Mouse (Mus musculus) skeletal muscle tissue, adult 2 months (tissue): ENCODE data around the gene D230025D16Rik.

Experiments used
- DNase-seq: peaks from one replicate; pipeline ENCODE4 v3.0.0-alpha.2; 2012; ENCODE audit warnings: low read depth, low spot score

D230025D16Rik gene

DNA sequence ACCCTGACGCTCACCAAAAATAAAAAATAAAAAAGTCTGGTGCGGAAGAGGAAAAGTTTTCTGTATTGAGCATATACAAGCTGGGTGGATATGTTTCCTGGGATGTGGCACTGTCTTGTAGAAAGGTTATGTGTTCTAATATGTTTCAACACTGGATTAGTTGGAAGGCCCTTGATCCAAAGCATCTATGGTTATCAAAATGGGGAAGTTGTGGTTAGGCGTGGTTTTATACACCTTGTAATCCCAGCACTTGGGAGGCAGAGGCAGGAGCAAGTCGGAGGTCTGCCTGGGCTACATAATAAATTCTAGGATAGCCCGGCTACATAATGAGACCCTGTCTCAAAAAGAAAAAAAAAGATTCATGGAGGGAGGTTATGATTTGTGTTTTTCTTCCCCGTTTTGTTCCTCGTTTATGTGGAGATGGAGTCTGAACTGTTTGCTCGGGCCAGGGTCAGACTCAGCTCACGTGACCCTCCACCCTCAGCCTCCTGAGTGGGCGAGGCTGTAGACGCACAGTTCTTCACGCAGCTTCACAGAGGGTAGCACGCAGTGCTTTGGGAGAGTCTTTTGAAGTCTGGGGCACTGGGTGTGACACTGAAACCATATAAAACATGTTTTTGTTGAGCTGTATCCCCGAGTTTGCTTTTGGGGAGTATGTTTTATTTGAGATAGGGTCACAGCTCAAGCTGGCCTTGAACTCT is 12.6 kb downstream of the D230025D16Rik start:
- DNase-seq, result no peak

DNA sequence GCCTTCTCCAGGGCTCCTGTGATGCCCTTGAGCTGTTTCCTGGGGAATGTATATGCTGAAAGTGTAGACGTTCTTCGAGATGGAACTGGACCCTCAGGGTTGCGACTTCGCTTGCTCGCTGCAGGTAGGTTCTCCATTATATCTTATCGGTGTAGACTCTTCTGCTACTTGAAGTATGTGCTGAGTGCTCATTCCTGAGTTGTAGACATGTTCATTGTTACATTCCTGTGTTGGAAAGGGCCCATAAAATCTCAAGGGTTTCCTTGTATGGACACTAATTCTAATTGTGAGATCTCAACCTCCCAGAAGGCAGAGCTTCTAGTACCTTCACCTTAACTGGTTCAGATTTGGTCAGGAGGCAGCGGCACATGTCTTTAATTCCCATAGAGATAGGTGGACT is 16.1 kb downstream of the D230025D16Rik start:
- no peak for DNase-seq

DNA sequence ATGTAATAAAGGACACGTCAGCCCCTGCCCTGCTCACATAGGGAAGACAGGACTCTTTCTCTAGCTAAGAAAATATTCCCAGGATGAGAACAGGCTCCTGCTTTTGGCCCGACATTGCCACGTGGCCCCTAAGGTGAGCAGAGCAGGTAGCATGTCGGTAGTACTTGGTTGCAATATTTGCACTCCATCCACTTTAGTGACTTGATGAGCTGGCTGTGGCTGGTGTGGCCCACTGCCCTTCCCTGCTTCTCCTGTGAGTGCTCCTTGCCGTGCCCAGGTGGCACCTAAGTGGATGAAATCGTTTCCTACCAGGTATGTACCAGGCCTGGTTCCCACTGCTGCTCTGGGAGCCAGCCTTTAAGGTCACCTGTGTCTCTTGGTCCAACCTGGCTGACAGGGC is 27.0 kb downstream of the D230025D16Rik start:
- DNase-seq, result no peak

DNA sequence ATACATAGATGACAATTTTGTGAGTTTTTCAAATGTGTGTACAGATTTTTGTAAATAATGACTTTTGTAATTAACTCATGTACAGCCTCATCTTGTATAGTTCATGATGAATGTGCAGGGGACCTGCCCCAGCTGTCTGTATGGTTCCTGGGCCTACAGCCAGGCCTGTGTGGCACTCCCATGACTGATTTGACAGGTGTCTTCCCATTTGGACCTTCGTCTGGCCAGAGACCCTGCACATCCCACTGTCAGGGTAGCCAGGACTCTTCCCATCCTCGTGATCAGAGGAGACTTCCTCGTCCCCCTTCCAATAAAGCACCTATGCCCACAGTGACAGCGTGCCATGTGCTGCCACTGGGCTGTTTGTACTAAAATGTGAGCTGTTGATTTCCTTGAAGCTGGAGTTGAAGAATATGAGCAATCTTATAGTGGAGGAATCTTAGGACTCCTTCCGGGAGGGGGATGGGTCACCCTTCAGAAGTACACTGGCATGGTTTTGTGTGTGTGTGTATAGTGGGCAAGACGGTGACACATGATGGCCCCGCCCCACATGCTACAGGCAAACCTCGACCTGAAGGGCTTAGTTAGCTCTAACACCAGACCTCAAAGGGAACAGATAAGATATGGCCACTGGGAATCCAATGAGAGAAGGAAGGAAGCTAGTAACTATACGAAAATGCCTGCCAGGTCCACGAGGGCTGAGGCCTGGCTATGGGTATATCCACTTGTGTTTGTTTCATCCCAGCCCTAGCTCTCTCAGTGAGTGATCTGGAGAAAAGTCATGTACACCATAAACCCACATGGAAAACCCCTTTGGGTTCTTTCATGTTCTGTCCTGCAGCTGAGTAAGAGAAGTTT is 28.0 kb downstream of the D230025D16Rik start:
- no peak for DNase-seq

DNA sequence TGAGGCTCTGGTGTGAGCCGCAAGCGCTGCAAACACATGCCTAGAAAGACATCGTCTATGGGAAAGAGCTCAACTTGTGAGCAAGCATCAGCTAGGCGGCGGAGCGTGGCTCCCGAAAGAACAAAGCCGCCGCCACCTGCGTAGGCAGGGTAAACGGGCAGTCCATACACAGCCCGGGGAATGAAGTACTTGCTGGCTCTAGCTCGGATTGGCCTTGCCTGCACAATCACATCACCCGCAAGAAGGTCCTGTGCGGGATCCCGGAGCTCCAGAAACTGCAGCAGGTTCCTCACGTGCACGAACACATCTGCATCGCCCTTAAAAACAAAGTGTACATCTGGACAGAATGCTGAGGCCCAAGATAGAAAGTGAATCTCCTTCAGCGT is 28.8 kb downstream of the D230025D16Rik start:
- no peak for DNase-seq

DNA sequence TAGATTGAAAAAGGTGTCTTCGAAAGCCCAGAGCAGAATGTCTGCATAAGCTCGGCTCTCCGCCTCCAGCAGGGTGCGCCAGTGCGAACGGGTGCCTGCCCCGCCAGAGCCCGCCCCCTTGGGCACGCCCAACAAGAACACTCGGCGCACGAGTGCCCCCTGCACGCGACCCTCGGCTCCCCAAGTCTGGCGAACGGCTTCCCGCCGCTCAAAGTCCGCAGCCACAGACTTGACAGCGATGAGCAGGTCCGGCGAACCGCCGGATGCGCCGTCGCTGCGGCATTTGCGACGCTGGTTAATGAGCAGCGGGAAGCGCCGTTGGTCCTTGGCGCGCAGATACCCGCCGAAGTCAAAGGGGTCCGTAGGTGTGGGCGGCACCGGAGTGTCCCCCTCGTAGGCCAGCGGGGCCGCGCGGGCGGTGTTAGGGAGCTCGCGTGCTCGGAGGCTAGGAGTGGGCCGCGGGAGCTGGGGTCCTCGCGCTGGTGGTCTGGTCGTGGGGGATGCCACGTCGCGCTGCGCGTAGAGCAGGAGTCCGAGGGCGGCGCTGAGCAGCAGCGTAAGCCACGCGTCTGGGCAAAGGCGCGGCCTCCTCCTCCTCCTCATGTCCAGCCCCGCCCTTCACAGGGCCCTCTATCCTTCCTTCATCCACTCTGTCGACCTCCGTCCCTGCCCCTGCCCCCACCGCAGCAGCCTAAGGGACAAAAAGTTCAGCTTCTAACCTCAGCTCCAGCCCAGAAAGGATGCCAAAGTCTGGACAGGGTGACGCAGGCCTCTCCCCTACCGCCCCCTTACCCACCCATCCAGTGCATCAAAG is 29.4 kb downstream of the D230025D16Rik start:
- DNase-seq, result peak; percentile 71

DNA sequence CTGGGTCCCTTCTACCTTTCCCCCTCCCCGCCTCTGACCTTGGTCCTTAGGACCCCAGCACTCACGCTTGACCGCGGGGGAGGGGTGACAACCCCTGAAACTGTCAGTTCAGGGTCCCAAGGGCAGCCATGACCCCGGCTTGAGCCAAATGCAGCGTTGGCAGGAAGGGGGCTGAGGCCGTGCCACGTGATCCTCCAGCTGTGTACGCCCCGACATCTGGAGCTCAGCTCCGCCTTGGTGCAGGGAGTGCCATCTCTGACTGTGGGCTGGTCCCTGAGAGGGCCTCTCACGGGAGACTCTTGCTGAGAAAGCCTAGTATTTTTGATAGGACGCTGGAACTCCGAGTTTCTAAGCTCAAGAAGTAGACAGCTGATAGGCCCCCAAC is 30.0 kb downstream of the D230025D16Rik start, which contains the start of gene B3gnt9:
Gene B3gnt9 (minus strand): TSS at position 188 of the 385 bp plus-strand sequence.
- peak; percentile 81 for DNase-seq

DNA sequence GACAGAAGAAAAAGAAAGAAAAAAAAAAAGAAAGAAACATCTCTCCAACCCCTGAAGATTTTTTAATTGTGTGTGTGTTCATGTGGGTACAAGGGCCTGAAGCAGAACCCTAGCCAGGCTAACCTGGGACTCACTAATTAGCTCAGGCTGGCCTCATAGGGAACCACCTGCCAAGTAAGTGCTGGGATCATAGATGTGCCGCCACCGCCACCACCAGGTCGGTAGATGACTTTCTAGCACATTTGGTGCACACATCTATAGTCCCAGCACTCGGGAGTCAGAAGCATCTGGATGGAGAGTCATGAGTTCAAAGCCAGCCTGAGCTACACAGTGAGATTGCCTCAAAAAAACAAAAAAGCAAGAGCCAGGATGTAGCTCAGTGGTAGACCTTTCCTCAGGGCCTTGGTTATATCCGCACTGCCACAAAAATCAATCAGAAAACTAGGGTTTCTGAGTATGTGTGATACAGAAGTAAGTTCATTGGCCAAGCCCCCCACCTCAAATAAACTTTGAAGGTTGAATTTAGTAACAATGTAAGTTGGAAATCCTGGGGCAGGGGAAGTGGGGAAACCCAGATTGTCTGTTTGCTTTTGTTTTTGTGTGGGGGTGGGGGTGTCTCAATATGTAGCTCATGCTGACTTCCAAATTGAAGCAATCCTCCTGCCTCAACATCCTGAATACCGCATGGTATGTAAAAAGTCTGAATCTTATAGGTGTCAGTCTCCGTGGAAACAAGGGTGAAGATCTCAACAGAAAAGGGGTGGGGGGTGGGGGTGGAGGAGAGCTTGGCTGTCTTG is 32.6 kb downstream of the D230025D16Rik start:
- no peak for DNase-seq

DNA sequence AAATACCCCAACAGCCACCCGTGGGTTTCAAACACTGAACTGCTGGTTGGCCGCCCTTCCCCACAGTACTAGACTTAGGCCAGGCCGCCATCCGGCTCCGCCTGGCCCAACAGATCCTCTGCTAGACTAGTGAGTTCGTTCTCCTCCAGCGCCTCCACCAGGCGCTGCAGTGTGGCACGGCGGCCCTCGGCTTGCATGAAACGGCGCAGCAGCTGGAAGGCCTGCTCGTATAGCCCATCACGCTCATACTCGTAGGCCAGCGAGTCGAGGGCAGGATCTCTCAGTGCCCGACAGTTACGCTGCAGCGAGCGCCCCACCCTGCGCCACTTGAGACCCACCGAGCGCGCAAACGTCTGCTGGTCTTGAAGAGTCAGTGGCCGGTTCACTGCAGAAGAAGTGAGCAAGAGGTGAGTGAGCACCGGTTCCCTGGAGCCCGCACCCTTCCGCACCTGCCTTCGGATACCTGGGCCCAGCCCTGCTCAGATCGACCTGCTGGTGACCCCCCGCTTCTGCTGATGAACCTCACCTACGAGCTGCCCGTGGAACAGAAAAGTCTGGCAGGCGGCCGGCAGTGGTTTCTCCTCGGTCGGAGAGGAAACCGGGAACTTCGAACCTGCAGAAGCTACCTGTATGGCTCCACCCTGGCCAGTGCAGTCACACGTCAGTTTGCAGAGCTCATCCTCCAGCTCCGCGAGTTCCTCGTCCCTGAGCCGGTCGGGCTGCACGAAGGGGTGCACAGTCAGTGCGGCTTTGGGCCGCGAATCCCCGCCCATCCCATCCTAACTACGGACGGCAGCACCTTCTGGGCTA is 34.2 kb downstream of the D230025D16Rik start:
- no peak for DNase-seq

DNA sequence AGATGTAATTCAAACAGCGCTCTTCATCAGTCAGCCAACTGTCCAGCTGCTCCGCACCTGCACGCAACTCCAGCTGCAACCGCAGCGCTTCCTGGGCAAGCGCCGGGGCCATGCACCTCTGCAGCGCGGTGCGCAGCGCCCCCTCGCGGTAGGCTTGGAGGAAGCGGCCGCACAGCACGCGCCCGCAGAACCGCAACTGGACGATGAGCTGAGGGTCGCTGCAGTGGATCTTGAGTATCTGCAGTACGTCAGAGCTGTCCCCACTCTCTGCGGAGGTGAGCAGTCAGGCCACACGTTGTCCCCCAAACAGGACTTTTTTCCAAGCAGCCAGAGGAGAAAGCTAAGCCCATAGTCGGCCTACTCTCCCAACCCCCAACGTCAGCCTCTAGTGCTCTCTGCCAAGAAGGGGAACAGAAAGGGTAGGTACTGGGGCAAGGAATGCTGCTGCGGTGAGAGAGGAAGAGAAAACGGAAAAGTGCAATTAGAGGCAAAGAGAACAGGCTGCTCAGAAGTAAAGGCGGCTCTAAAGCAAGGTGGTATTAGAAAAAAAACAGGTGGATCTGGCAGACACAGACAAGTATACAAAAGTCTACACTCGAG is 34.9 kb downstream of the D230025D16Rik start:
- no peak for DNase-seq

DNA sequence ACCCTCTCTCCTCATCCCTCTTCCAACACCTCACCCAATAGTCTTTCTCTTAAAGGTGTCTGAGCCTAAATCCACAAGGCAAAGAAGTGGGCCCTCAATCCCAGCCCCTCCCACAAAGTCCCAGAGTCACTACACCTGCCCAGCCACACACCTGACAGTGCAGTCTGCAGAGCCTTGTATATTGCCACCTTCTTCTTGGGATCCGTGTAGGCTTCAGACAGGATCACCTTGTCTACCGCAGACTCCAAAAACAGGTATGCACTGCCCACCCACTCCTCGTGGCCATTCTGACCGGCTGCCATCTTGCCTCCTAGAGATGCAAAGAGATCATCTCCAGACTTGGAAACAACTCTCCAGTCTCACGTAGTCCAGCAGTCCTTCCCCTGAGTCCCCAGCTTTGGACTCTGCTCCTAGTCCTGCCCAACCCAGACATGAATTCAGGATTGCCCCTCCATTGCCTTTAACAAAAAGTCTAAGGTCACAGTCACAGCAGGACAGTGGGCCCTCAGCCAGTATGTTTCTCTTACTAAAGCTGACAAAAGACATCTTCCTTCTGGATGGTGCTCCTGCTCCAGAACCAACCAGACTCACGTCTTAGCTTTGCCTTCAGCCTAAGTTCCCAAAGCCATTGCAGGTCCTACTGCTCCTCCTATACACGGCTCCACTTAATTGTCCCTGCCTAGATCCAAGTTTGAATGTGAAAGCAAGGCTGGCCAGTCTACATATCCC is 35.6 kb downstream of the D230025D16Rik start:
- no peak for DNase-seq

DNA sequence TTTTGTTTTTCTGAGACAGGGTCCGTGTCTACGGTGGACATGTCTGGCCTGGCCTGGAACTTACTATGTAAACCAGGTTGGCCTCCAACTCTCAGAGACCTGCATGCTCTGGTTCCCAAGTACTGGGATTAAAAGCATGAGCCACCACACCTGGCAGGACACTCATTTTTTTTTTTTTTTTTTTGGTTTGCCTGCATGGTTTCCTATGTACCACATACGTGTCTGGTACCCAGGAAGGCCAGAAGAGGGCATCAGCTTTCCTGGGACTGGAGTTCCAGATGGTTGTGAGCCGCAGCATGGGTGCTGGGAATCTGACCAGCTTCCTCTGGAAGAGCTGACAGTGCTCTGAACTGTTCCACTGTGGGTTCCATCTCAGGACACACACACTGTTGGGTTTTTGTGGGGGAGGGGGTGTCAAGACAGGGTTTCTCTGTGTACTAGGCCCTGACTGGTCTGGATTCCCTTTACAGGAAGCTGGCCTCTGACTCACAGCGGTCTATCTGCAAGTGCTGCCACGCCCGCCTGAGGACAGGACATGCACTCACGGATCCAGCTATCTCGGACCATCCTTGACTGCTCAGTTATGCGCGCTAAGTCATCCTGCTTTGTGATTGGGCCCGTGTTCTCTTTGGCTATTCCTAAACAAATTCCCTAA is 36.5 kb downstream of the D230025D16Rik start:
- no peak for DNase-seq

DNA sequence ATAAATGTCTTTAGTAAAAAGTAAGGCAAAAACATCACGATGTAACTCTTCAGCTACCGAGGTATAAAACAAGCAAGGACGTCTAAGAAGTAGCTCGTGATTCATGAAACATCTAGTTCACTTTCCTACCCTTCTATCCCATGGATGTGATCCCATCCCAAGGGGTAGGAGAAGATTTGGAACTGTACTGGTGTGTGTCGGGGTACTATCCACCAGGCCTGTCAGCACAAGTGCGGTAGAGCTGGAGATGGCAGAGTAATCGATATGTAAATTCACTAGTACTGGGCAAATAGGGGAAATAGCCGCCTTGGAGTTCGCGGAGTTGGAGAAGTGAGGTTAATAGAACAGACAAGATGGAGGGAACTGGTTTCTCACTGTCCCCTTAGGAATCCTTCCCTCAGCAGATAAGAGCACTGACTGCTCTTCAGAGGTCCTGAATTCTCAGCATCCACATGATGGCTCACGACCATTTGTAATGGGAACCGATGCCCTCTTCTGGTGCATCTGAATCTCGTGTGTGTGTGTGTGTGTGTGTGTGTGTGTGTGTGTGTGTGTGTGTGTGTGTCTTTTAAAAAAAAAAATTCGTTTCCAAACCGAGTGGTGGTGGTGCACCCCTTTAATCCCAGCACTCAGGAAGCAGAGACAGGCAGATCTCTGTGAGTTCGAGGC is 38.4 kb downstream of the D230025D16Rik start:
- no peak for DNase-seq

DNA sequence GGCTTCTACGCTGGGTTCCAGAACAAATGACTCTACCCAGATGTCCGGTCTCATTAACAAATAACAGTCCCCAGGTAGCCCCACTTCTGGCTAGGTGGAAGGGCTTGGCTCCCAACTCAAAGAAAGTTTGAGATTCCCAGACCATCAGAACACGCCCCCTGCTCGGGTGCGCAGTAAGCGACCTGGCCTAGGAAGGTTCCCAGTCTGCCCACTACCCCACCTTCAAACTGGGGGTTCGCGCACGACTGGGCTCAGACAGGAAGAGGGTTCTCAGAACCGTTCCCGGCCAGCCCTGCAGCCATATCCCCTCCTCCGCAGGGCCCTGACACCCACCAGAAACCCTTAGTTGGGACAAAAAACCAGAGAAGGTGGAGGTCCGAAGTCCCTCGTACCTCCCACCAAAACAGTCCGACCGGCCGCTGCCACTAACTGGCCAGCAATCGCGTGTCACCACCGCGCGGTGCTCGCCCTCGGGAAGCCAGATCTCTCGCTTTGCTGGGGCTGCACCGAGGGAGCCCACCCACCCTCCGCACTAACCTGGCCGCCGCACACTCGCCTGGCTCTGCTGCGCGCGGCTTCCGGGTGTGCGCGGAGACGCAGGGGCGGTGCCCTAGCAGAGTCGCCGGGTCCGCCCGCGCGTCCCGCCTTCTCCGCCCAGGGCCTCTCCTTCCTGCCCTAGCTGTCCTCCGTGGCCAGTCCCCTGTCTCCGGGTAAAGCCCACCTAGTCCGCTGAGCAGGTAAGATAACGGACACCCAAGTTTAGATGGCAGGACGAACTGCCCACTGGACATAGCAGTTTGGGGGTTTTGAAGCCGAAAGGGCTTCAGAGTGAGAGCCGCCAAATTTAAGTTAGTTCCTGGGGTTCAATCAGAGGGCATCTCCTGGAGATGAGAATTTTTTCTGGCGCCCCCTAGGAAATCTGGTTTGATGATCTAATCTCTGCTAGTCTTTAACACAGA is 39.4 kb downstream of the D230025D16Rik start, which contains the start of the genes Tradd and Fbxl8:
Gene Tradd (minus strand): TSS at position 586 of the 959 bp plus-strand sequence.
Gene Fbxl8 (plus strand): TSS at position 625 of the 959 bp plus-strand sequence.
- DNase-seq, result no peak

DNA sequence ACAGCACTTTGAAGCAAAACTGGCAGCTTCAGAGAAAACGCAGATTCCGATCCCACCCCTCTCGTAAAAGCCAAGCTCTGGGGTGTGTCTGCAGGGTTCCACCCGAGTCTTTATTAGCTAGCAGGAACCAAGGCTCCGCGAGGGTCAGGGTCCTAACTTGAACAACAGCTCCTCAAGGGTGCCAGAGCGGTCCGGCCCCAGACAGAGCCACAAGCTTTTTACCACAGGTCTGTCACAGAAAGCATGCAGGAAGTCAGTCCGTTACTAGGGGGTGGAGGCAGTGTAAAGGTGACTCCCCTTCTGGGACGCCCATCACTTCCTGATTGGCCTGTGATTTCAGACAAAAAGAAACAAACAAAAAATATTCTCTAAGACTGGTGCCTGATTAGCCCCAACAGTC is 40.2 kb downstream of the D230025D16Rik start:
- no peak for DNase-seq

DNA sequence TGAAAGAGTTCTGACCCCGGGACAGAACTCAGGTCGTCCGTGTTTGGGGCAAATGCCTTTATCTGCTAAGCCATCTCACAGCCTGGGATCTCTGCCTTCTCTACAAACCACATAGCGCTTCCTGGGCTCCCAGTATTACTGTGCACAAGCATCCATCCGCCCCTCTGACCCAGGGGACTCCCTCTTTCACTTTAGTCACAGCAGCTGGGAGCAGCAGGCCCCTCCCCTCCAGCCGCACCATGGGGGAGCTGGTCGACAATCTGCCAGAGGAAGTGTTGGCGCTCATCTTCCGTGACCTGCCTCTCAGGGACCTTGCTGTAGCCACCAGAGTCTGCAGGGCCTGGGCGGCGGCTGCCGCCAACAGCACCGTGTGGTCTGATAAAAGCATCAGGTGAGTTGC is 41.8 kb downstream of the D230025D16Rik start:
- no peak for DNase-seq
